Mouse (Mus musculus) heart, adult 2 months (tissue): Measurements from ENCODE around the gene Manba.

Source experiments
- CTCF ChIP-seq: fragments of 200-600 bp; IDR thresholded peaks from 2 replicates; pipeline ENCODE4 v1.8.1; 2022; ENCODE audit warnings: antibody characterized with exemption, mild to moderate bottlenecking, moderate library complexity
- POLR2A ChIP-seq: fragments of 200-500 bp; IDR thresholded peaks from 2 replicates; pipeline ENCODE4 v1.6.1; 2011; ENCODE audit warnings: mild to moderate bottlenecking, low read depth, low read length, control low read depth; ENCODE audit not compliant: insufficient read depth

- TF ChIP-seq POLR2A, result no peak
- TF ChIP-seq CTCF, result no peak
Observed at GRCm38 (mm10) chr3:135565306-135565705, 79.9 kb downstream of the Manba start.
